Mouse (Mus musculus) activated CD4-positive, CD25-positive, alpha-beta regulatory T cell, adult 4 months (primary cell): ENCODE data around the gene F11. TPM values are rescaled to one million over a fixed set of nuclear protein-coding genes. Genes with fewer than 3 reads are reported as not detected.

Experiments
- ATAC-seq: one replicate; pipeline ENCODE4 v1.8.0; 2017
- polyA plus RNA-seq, 2 experiments: library from polyadenylated mRNA; unstranded; fragments of 100-300 nt; shearing (Covaris generic); gene quantifications; one replicate each; pipeline ENCODE4 v1.2.1; 2017

The F11 gene
- polyA plus RNA-seq = not detected

GRCm38 (mm10) chr8:45261920-45262319 lies at the start of gene F11:
TSS of gene F11 (minus strand) at chr8:45262031.
- no peak for ATAC-seq

DNA sequence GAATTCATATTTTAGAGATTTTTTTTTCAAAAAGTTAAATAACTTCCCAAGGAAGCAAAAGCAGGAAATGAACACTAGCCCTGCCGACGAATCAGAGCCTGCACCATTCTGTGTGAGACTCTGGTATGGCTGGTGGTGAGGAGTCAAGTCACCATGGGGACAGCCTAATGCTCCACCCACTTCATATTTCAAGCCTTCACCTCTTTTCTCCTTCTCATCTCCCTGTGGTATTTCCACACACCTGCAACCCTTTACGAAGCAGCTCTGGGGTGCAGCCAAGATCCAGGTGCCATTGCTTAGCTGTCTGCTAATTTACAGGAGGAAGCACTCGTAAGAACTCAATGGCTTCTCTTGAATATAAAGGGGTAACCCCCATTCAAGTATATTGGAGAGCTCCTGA lies 49.1 kb upstream of the F11 start:
- no peak for ATAC-seq

DNA sequence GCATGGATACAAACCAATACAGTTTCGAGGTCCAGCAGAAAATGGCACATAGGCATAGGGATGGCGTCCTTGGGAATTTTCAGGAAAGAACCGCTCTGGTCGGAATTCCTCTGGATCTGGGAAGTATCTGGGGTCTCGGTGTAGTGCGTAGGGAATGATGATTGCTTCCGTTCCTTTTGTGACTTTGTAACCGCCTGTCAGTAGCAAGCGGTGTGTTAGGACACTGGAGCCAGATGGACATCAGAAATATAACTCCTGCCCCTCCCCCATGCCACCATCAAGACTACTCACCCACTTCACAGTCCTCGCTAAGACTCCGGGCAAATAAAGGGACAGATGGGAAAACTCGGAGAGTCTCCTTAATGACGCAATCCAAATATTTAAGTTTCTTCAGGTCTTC lies 46.5 kb upstream of the F11 start, which contains the start of gene Gm45753:
Gm45753 (minus strand) TSS at position 101 of the 400 bp plus-strand sequence.
- no peak for ATAC-seq

DNA sequence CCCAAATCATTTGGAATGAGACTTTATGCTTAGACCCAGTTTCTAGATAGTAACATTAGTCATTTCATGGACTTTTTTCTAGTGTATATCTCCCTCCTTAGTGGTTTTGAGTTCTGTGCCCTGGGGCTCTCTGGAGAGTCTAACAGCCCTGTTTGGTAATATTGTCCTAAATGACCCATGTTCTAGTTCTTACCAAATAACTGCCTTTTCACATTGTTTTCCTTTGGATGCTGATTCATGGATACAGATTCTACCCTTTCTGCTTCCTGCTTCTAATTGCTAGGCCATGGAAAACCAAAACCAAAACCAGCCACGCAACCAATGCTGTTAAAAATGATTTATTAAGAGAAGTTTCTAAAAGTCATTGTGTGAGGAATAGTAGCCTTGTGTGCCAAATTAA lies 43.6 kb upstream of the F11 start:
- ATAC-seq = no peak

GRCm38 (mm10) chr8:45304354-45304753 lies 42.5 kb upstream of the F11 start:
- ATAC-seq = no peak

DNA sequence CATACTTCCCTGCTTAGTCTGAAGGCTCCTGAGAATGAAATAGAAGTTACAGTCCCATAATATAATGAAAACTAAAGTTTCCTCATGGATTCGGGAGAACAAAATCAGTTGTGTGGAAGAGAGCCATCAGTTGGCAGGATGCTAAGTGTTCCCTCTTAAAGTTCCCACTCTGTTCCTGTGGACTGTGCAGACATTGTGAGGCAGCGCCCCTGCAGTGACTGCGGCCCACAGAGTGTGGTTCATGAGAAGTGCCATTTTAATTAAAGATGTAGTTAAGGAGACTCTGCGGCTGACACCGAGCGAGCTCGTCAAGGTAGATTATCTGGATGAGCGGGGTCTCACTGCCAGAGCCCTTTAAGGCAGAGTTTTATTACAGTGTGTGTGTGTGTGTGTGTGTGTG lies 40.6 kb upstream of the F11 start:
- no peak for ATAC-seq

- no peak for ATAC-seq
Observed at GRCm38 (mm10) chr8:45295276-45295675, 33.4 kb upstream of the F11 start.

- no peak for ATAC-seq
Observed at GRCm38 (mm10) chr8:45294687-45295086, 32.9 kb upstream of the F11 start, which contains the start of gene Klkb1. TSS of gene Klkb1 (minus strand) at chr8:45294859.

- no peak for ATAC-seq
Observed at GRCm38 (mm10) chr8:45291790-45292189, 30.0 kb upstream of the F11 start.

- ATAC-seq = no peak
Observed at GRCm38 (mm10) chr8:45281630-45282029, 19.8 kb upstream of the F11 start.

DNA sequence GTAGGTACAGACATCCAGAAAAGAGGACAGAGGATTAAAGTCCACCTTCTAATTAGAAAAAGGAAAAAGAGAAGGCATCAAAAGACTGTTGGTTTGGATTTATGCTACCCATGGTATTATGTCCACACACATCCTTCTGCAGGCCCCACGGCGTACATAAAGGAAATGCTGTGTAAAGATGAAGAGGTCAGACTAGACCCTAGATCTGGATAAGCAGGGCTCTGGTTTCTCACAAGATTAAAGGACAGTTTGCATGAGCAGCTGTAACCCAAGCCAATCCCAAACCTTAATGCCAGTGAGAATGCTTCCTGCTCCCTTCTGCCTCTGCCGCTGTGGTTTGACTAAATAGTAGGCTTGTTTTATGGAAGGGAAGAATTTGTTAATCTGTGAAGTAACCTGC lies 15.6 kb upstream of the F11 start:
- no peak for ATAC-seq

DNA sequence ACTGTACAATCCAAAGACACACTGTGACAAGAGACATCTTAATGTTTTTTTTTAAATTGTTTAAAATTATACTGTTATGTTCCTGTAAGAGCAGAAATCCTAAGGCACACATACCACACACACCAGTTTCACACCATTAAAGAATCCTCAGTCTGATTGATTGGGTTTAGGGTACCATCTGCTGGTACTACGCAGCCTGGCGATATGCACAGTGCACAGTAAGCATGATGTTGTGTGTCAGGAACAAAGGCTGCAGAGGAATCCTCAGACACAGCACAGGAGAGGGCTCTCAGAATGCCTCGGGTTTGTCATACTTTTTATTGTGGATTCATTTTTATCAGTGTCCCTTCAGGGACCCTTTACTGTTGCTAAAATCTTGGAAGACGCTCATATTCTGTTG lies 12.5 kb upstream of the F11 start:
- ATAC-seq = no peak

DNA sequence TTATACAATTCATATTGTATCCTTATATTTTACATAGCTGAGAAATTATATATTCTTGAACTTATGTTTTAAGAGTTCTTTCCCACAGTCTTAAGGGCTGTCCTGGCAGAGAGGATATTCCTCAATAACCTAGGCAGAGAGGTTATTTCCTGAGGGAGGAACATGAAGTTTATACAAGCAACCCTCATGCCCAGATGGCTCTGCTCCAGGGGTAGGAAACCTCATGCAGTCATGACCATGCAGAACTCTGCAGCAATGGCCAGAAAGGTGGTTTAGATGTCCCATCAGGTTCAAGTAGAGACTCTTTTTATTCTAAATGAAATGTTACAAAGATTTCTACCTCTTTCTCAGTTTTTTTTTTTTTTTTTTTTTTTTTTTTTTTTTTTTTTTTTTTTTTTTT lies 7.2 kb upstream of the F11 start:
- ATAC-seq = no peak

DNA sequence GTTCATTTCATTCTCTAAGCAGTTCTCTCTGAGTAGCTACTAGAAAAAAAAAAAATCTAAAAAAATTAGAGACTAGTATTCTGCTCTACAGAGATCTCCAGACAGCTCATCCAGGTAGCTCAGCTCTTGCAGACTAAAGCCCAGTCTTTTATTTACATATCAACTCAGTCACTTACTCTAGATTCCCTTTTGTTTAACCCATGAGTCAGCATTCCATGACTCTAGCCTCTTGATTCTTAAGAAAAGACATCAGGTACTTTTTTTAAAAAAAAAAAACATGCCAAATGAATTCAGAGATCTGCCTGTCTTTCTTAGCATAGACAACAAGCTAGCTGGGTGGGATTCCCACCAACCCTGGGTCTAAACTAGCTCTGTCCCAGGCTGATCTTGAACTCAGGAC lies 6.7 kb upstream of the F11 start:
- no peak for ATAC-seq

GRCm38 (mm10) chr8:45267611-45268391 lies 6.0 kb upstream of the F11 start:
- ATAC-seq = no peak

DNA sequence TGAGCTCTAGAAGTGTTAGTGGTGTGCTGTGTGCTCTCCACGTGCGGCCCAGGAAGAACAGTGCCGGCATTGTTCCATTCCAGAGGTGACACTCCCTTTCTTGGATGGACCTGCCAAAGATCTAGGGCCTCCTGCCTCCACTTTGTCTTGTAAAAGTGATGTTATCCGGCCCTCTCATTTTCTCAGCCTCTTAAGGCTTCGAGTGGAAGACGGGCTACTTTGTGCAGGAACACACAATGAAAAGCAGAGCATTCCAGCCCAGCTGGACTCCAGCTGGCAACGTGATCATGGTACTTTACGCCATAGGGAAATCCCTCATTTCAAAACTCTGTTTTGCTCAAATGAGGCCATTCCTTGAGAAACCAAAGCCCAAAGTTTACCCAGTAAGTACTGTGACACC lies 5.2 kb upstream of the F11 start:
- no peak for ATAC-seq

DNA sequence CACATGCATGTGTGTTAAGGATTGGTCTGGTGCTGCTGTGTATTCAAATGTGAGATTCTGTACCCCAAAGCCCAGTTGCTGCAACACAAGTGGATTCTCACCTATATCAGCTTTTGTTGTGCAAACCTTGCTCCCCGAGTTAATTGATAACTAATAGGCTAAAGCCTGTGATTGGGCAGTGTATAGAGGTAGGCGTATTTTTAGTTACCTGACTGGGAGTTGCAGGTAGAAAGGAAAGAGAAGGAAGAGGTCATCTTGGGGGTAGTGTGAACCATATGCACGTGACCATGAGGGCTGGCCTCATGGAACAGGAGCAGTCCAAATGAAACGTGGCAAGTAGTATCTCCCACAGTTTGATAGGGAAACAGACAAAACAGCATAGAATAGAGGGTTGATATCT lies 3.1 kb upstream of the F11 start:
- ATAC-seq = no peak

DNA sequence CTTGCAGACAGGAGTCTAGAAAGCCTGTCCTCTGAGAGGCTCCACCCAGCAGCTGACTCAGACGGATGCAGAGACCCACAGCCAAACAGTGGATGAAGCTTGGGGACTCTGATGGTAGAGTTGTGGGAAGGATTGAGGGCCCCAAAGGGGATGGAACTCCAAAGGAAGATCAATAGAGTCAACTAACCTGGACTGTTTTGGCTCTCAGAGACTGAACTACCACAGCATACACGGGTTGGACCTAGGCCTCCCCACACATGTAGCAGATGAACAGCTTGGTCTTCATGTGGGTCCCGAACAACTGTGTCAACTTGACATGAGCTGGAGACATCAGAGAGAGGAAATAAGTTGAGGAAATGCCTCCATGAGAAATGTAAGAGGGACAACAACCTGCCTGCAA lies 1.0 kb upstream of the F11 start:
- ATAC-seq = no peak

- no peak for ATAC-seq
Observed at GRCm38 (mm10) chr8:45258421-45258820, 3.4 kb downstream of the F11 start.

GRCm38 (mm10) chr8:45255040-45255439 lies 6.8 kb downstream of the F11 start:
- ATAC-seq = no peak

DNA sequence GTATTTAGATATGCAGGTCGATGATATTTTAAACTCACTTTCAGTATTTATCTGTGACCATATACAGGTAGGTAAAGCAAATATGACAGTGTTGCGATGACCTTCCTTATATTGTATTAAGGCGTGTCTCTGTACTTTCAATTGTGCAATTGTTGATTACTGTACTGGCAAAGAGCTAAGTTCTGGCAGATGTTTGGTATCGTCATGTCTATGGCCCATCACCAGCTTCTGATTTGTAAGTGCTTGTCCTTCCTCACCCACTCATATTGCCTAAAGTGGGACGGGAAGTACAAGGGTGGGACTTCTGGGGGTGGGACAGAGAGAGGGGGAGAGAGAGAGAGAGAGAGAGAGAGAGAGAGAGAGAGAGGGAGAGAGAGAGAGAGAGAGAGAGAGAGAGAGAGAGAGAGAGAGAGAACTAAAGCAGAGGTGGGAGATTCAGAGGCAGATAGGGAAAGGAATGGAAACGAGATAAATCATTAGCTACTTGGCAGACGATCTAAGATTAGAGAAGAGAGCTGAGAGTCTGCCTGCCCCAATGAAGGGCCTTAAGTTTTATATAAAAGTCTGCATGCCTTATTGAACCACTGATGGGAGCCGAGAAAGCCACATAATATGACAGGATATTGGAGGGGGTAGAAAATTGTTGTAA lies 7.5 kb downstream of the F11 start:
- ATAC-seq = no peak

- no peak for ATAC-seq
Observed at GRCm38 (mm10) chr8:45253586-45253985, 8.2 kb downstream of the F11 start.

DNA sequence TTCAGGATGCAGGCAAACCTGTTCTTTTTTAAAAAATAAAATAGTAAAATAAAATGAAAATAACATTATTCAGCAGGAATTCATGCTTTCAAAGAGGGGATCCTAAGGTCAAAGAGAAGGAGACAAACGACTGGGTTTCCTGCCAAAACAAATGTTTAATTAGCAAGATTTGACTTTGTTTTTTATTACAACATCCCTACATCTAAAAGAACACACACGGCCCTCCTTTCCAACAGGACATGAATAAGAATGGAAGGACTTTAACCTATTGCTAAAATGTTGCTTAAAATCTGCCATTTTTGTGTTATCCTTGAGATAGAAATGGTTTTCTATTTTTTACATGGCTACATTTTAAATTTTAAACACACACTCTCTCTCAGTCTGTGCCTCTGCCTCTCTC lies 8.7 kb downstream of the F11 start:
- no peak for ATAC-seq

GRCm38 (mm10) chr8:45246307-45246706 lies 15.5 kb downstream of the F11 start:
- ATAC-seq = no peak
